Mouse (Mus musculus) embryonic facial prominence, embryonic 15.5 days (tissue): ENCODE results near the gene Gss. TPM values are rescaled to one million over a fixed set of nuclear protein-coding genes. Genes with fewer than 3 reads are reported as not detected.
A peak's percentile ranks its signal among the peaks of the same experiment; 100 is the strongest.

ENCODE experiments used
- ATAC-seq: fragments of 200-750 bp; cut with Nextera tagmentation; 2 replicates; pipeline ENCODE4 v1.8.0; 2017; ENCODE audit warnings: low read depth, moderate TSS enrichment; ENCODE audit not compliant: insufficient number of reproducible peaks, low FRiP score, low TSS enrichment
- H3K27ac ChIP-seq: fragments of 300-500 bp; sonication (generic); replicated peaks from 2 replicates; pipeline ENCODE4 v1.5.1; 2015; ENCODE audit warnings: mild to moderate bottlenecking, inconsistent platforms
- H3K27me3 ChIP-seq: fragments of 300-500 bp; sonication (generic); 2 replicates; pipeline ENCODE4 v1.6.1; 2015; ENCODE audit warnings: inconsistent platforms
- H3K36me3 ChIP-seq: fragments of 300-500 bp; sonication (generic); 2 replicates; pipeline ENCODE4 v1.6.1; 2015; ENCODE audit warnings: mild to moderate bottlenecking, inconsistent platforms
- H3K4me1 ChIP-seq: fragments of 300-500 bp; sonication (generic); 2 replicates; pipeline ENCODE4 v1.6.1; 2015; ENCODE audit warnings: inconsistent platforms
- H3K4me2 ChIP-seq: fragments of 300-500 bp; sonication (generic); replicated peaks from 2 replicates; pipeline ENCODE4 v1.6.1; 2015; ENCODE audit warnings: mild to moderate bottlenecking, inconsistent platforms
- H3K4me3 ChIP-seq: fragments of 300-500 bp; sonication (generic); replicated peaks from 2 replicates; pipeline ENCODE4 v1.5.1; 2015; ENCODE audit warnings: mild to moderate bottlenecking, inconsistent platforms
- H3K9ac ChIP-seq: fragments of 300-500 bp; sonication (generic); 2 replicates; pipeline ENCODE4 v1.6.1; 2015; ENCODE audit warnings: inconsistent platforms
- H3K9me3 ChIP-seq: fragments of 300-500 bp; sonication (generic); replicated peaks from 2 replicates; pipeline ENCODE4 v1.6.1; 2016; ENCODE audit warnings: inconsistent platforms
- WGBS: fragments of 180-500 bp; shearing (Covaris S2); methylation state at CpG from one replicate; pipeline ENCODE4 v1.1.7; 2015; 5-methylcytosine and 5-hydroxymethylcytosine counted together
- microRNA counts: library from miRNA; unstranded; fragments of <30 nt; microRNA quantifications from one replicate; lab custom pipeline; 2016
- microRNA-seq: library from miRNA; unstranded; fragments of <30 nt; microRNA quantifications from one replicate; pipeline ENCODE4, GENCODE M21; 2016; ENCODE audit warnings: borderline number of aligned reads
- polyA plus RNA-seq: library from polyadenylated mRNA; unstranded; fragments of >200 nt; fragmentation: Nextera tagmentation; extraction: Ambion mirVana; gene quantifications from 2 replicates; pipeline ENCODE4 v1.2.1, GENCODE M21; 2015

Gene Gss
- polyA plus RNA-seq, 1 experiment from 2014 or later = 33.0 TPM

- Histone ChIP-seq H3K4me1 (peaks cover 17% of the 10 kb centered on the region), H3K27ac (no peak overlapping the region), H3K4me2 (peak overlapping the region; percentile 80; the same call in 1 of the 2 replicates), H3K9ac (no peak overlapping the region), H3K36me3 (no peaks in the 10 kb centered on the region), H3K27me3 (peaks cover 3% of the 10 kb centered on the region; the same call in 1 of the 2 replicates), H3K9me3 (no peaks in the 10 kb centered on the region), H3K4me3 (no peak overlapping the region)
- ATAC-seq = no peak
- WGBS = 61% methylated on average over 5 of the region's 5 CpGs
These were observed 79.1 kb downstream of the Gss start for GRCm38 (mm10) chr2:155513543-155513942.

MicroRNA genes within 50 kb of the gene (microRNA counts, 519-probe panel; counts per million panel counts)
- 2,269 counts per million, percentile 51 among the panel's probes with 10 or more counts for microRNA mmu-miR-499 (lab: Ali Mortazavi, UCI)

Small RNAs within 50 kb of the gene (microRNA-seq; reads per million reads assigned to microRNA genes)
- 36.9 reads per million, percentile 42 among the genes with 10 or more reads in this experiment for gene Mir499

Other genes starting within 250 kb of the Gss start
- gene Pigu, start 235.4 kb downstream of the Gss start, polyA plus RNA-seq = 40.6 and 44.9 TPM in 2 replicates
- gene Trp53inp2, start 211.8 kb downstream of the Gss start, polyA plus RNA-seq = 22.8 and 26.0 TPM in 2 replicates
- gene Ncoa6, start 118.9 kb downstream of the Gss start, polyA plus RNA-seq = 16.9 and 19.9 TPM in 2 replicates
- 14.5 and 14.9 TPM in 2 replicates for gene Acss2, start 74.9 kb downstream of the Gss start, polyA plus RNA-seq
- 13.5 and 17.8 TPM in 2 replicates for gene Ggt7, start 74.6 kb downstream of the Gss start, polyA plus RNA-seq
- 1.7 and 2.2 TPM in 2 replicates for gene Myh7b, start 18.4 kb upstream of the Gss start, polyA plus RNA-seq
- gene Trpc4ap, start 99.6 kb upstream of the Gss start, polyA plus RNA-seq = 131 and 137 TPM in 2 replicates
- 38.3 and 39.4 TPM in 2 replicates for gene Edem2, start 136.7 kb upstream of the Gss start, polyA plus RNA-seq
- not detected in 2 replicates for gene Gm17581, start 143.1 kb upstream of the Gss start, polyA plus RNA-seq
- gene Procr, start 158.3 kb upstream of the Gss start, polyA plus RNA-seq = 8.8 and 9.8 TPM in 2 replicates
- gene Mmp24, start 182.5 kb upstream of the Gss start, polyA plus RNA-seq = 0.09 and 0.11 TPM in 2 replicates
- gene BC029722, start 226.6 kb upstream of the Gss start, polyA plus RNA-seq = 21.0 and 24.8 TPM in 2 replicates
- gene Eif6, start 234.1 kb upstream of the Gss start, polyA plus RNA-seq = 205 and 214 TPM in 2 replicates
- 4.3 and 4.8 TPM in 2 replicates for gene Fam83c, start 242.0 kb upstream of the Gss start, polyA plus RNA-seq